Comparison of ENCODE assay signal across 9 mouse cellular contexts in genomic region chr10:127226318-127226895, GRCm38 (mm10). TPM values are rescaled to one million over a fixed set of nuclear protein-coding genes. Genes with fewer than 3 reads are reported as not detected.
DNase-seq lines count a peak whose midpoint lies in the region; ATAC-seq and TF ChIP-seq lines count a peak whose summit lies in the region.
"Had no signal": no experiment of that assay in that cellular context is flagged by ENCODE, and none has a peak within 500 bp of the region (broad histone marks: within the 10 kb centered on the region; RNA-seq: fewer than 3 reads in every experiment).

No protein-coding gene starts in this region.

- H3K4me1 ChIP-seq in liver, adult 2 months (ENCODE audit: control insufficient read depth, insufficient read depth, low read length) = no peaks in the 10 kb centered on the region
- peaks cover 12% of the 10 kb centered on the region for H3K4me1 ChIP-seq in liver, embryonic 11.5 days (replicated peaks; ENCODE audit: control insufficient read depth, insufficient read depth, low read length)
- peaks cover 6% of the 10 kb centered on the region for H3K4me1 ChIP-seq in cortical plate, adult 2 months (ENCODE audit: control insufficient read depth, insufficient read depth, low read length)

- H3K36me3 ChIP-seq in liver, adult 2 months (ENCODE audit: control insufficient read depth, insufficient read depth, low read length) = no peaks in the 10 kb centered on the region
- H3K36me3 ChIP-seq in liver, embryonic 11.5 days (ENCODE audit: control insufficient read depth, insufficient read depth, low read length) = no peaks in the 10 kb centered on the region

- DNase-seq in cerebellum, postnatal 25 days = peak; percentile 39 to 57
- DNase-seq in cerebellum, adult 9-10 months = no peak
- no peak for DNase-seq in liver, adult 2 months (ENCODE audit: extremely low read depth, low read depth, low spot score)
- DNase-seq in liver, embryonic 11.5 days (ENCODE audit: low spot score) = no peak
- DNase-seq in lung, postnatal 14 days = peak; percentile 19
- no peak for DNase-seq in yolk sac, embryonic 10.5 days (ENCODE audit: low spot score)
- DNase-seq: thymus, adult 18-20 months had no signal

- H3K27ac ChIP-seq in liver, adult 2 months (replicated peaks; ENCODE audit: insufficient read depth, low read depth, low read length) = no peak overlapping the region
- no peak overlapping the region for H3K27ac ChIP-seq in liver, embryonic 11.5 days (ENCODE audit: low read depth, low read length)
- no peak overlapping the region for H3K27ac ChIP-seq in cortical plate, adult 2 months (ENCODE audit: insufficient read depth, low read length)

- H3K4me2 ChIP-seq in liver, embryonic 11.5 days = no peak overlapping the region

- no peak overlapping the region for H3K9ac ChIP-seq in liver, adult 2 months (ENCODE audit: low read depth, low read length)
- H3K9ac ChIP-seq in liver, embryonic 11.5 days (ENCODE audit: low read depth, low read length) = no peak overlapping the region

- no peaks in the 10 kb centered on the region for H3K27me3 ChIP-seq in liver, adult 2 months (ENCODE audit: control insufficient read depth, insufficient read depth, low read length)
- no peaks in the 10 kb centered on the region; the same call in 1 of the 2 replicates for H3K27me3 ChIP-seq in liver, embryonic 11.5 days (replicated peaks; ENCODE audit: control insufficient read depth, insufficient read depth, low read length)

- peak; percentile 46; the same call in 1 of the 2 replicates for TF ChIP-seq CTCF in liver, adult 2 months (IDR thresholded peaks at IDR 0.05; ENCODE audit: low read depth, low read length)
- TF ChIP-seq CTCF in cortical plate, adult 2 months (IDR thresholded peaks at IDR 0.05; ENCODE audit: extremely low read depth, insufficient read depth, low read length) = peak; percentile 20; the same call in 1 of the 2 replicates

- no peak for TF ChIP-seq POLR2A in liver, adult 2 months (IDR thresholded peaks at IDR 0.05; ENCODE audit: extremely low read depth, insufficient read depth, low read length)
- TF ChIP-seq POLR2A in cortical plate, adult 2 months (IDR thresholded peaks at IDR 0.05; ENCODE audit: extremely low read depth, insufficient read depth, low read length) = no peak

- no peaks in the 10 kb centered on the region for H3K9me3 ChIP-seq in liver, embryonic 11.5 days (ENCODE audit: control insufficient read depth, low read length)

- no peak overlapping the region for H3K4me3 ChIP-seq in liver, adult 2 months (ENCODE audit: insufficient read depth, low read depth, low read length)
- H3K4me3 ChIP-seq in liver, embryonic 11.5 days (ENCODE audit: low read depth, low read length) = no peak overlapping the region
- no peak overlapping the region for H3K4me3 ChIP-seq in cortical plate, adult 2 months (ENCODE audit: insufficient read depth, low read length)

- no peaks in the 10 kb centered on the region for H3K79me2 ChIP-seq in liver, adult 2 months (ENCODE audit: control insufficient read depth, insufficient read depth, low read length)

- WGBS in liver, adult 2 months = 72% methylated on average over 8 of the region's 8 CpGs
- WGBS in liver, embryonic 11.5 days = 68% methylated on average over 8 of the region's 8 CpGs

- ATAC-seq in liver, embryonic 11.5 days (replicated peaks; ENCODE audit: low FRiP score) = no peak
- ATAC-seq in megakaryocyte, adult 5-6 weeks (ENCODE audit: poor library complexity, severe bottlenecking) = no peak

RNA-seq across cellular contexts. Expression of gene Pip4k2c, which starts 15.0 kb away (rescaled TPM):
- 8.9 and 10.7 TPM in 2 replicates for total RNA-seq in liver, adult 2 months (2014; rRNA removed)
- polyA plus RNA-seq in liver, adult 2 months (2012; rRNA removed) = 13.0 and 13.9 TPM in 2 replicates
- 43.1 and 43.4 TPM in 2 replicates for polyA plus RNA-seq in liver, embryonic 11.5 days (2014; fragmentation: Nextera tagmentation; extraction: Ambion mirVana)
- 116 and 117 TPM in 2 replicates for polyA plus RNA-seq in cortical plate, adult 2 months (2012; rRNA removed)
- total RNA-seq in megakaryocyte, adult 5-6 weeks (2015) = 9.6 and 12.0 TPM in 2 replicates
- total RNA-seq in megakaryocyte, adult 5-6 weeks (2017) = 13.2 and 17.8 TPM in 2 replicates

RNA-seq across cellular contexts. Expression of gene Dtx3, which starts 30.9 kb away (rescaled TPM):
- total RNA-seq in liver, adult 2 months (2014; rRNA removed) = 1.5 and 1.8 TPM in 2 replicates
- 5.2 and 10.0 TPM in 2 replicates for polyA plus RNA-seq in liver, adult 2 months (2012; rRNA removed)
- polyA plus RNA-seq in liver, embryonic 11.5 days (2014; fragmentation: Nextera tagmentation; extraction: Ambion mirVana) = 64.0 and 70.8 TPM in 2 replicates
- polyA plus RNA-seq in cortical plate, adult 2 months (2012; rRNA removed) = 371 and 407 TPM in 2 replicates
- total RNA-seq in megakaryocyte, adult 5-6 weeks (2015) = 8.2 and 9.2 TPM in 2 replicates
- total RNA-seq in megakaryocyte, adult 5-6 weeks (2017) = 4.5 and 9.1 TPM in 2 replicates

RNA-seq across cellular contexts. Expression of gene Arhgef25, which starts 36.5 kb away (rescaled TPM):
- total RNA-seq in liver, adult 2 months (2014; rRNA removed) = 0.83 and 0.87 TPM in 2 replicates
- polyA plus RNA-seq in liver, adult 2 months (2012; rRNA removed) = 0.91 and 1.4 TPM in 2 replicates
- 28.3 and 30.2 TPM in 2 replicates for polyA plus RNA-seq in liver, embryonic 11.5 days (2014; fragmentation: Nextera tagmentation; extraction: Ambion mirVana)
- 225 and 288 TPM in 2 replicates for polyA plus RNA-seq in cortical plate, adult 2 months (2012; rRNA removed)
- 0.16 TPM in 1 of 2 replicates, not detected in the other for total RNA-seq in megakaryocyte, adult 5-6 weeks (2015)
- 0.41 and 1.0 TPM in 2 replicates for total RNA-seq in megakaryocyte, adult 5-6 weeks (2017)

RNA-seq across cellular contexts. Expression of gene Kif5a, which starts 36.7 kb away (rescaled TPM):
- 0.55 and 0.74 TPM in 2 replicates for total RNA-seq in liver, adult 2 months (2014; rRNA removed)
- 5.0 and 10.7 TPM in 2 replicates for polyA plus RNA-seq in liver, adult 2 months (2012; rRNA removed)
- polyA plus RNA-seq in liver, embryonic 11.5 days (2014; fragmentation: Nextera tagmentation; extraction: Ambion mirVana) = 1.3 and 1.4 TPM in 2 replicates
- polyA plus RNA-seq in cortical plate, adult 2 months (2012; rRNA removed) = 1,251 and 1,302 TPM in 2 replicates
- total RNA-seq in megakaryocyte, adult 5-6 weeks (2015) = 0.85 and 0.93 TPM in 2 replicates
- 0.70 and 0.94 TPM in 2 replicates for total RNA-seq in megakaryocyte, adult 5-6 weeks (2017)

RNA-seq across cellular contexts. Expression of gene Dctn2, which starts 39.8 kb away (rescaled TPM):
- total RNA-seq in liver, adult 2 months (2014; rRNA removed) = 71.3 and 78.5 TPM in 2 replicates
- polyA plus RNA-seq in liver, adult 2 months (2012; rRNA removed) = 122 and 132 TPM in 2 replicates
- polyA plus RNA-seq in liver, embryonic 11.5 days (2014; fragmentation: Nextera tagmentation; extraction: Ambion mirVana) = 135 TPM in 2 replicates
- 304 and 309 TPM in 2 replicates for polyA plus RNA-seq in cortical plate, adult 2 months (2012; rRNA removed)
- total RNA-seq in megakaryocyte, adult 5-6 weeks (2015) = 78.9 and 82.6 TPM in 2 replicates
- total RNA-seq in megakaryocyte, adult 5-6 weeks (2017) = 90.1 and 96.4 TPM in 2 replicates

Comparison
In these comparisons a context has a peak if more than half of its experiments do, and no peak if none do; other contexts are left out.
1. DNase-seq: peak in cerebellum, postnatal 25 days (2 of 2) and lung, postnatal 14 days (single experiment); none in cerebellum, adult 9-10 months (single experiment), liver, adult 2 months (single experiment), liver, embryonic 11.5 days (single experiment) and yolk sac, embryonic 10.5 days (single experiment).
2. RNA of gene Arhgef25, which starts 36.5 kb away (polyA plus RNA-seq): 225 to 288 TPM in cortical plate, adult 2 months and 28.3 to 30.2 TPM in liver, embryonic 11.5 days; 0.91 to 1.4 TPM in liver, adult 2 months; every median in the first group is over 10 times any median in the second.